Mouse (Mus musculus) cortical plate, adult 2 months (tissue): ENCODE results near the gene Dcaf5.

Experiments
- CTCF ChIP-seq: fragments of 200-500 bp; IDR thresholded peaks from 2 replicates; pipeline ENCODE4 v1.5.1; 2011; ENCODE audit warnings: mild to moderate bottlenecking, control low read depth, low read length; ENCODE audit not compliant: insufficient read depth; ENCODE audit errors: extremely low read depth
- POLR2A ChIP-seq: fragments of 200-500 bp; IDR thresholded peaks from 2 replicates; pipeline ENCODE4 v1.6.1; 2011; ENCODE audit warnings: mild to moderate bottlenecking, low read length, control low read depth; ENCODE audit not compliant: insufficient read depth; ENCODE audit errors: extremely low read depth

DNA sequence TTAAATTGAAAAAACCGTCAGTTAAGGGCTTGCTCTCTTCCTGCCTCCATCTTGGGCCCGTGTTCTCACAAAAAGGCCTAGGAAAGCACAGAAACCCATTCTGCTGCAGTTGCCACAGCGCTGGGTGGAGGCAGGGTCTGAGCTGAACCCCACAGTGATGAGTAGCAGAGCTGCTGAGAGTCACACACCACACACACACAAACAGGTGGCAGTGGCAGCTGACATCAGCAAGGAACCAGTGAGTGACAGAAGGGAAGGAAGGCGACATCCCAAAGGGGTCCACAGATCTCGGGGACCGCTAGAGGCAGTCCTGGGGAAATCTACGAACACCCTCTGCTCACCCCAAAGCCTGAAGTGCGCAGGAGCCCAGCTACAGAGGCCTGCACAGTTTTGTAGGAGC, 25.5 kb downstream of the Dcaf5 start:
- TF ChIP-seq POLR2A (no peak), CTCF (no peak)
